Mouse (Mus musculus) layer of hippocampus, postnatal 36 days (tissue): Measurements from ENCODE around the gene Foxl2. TPM values are rescaled to one million over a fixed set of nuclear protein-coding genes. Genes with fewer than 3 reads are reported as not detected.

Experiments
- DNase-seq, 2 experiments: peaks; one replicate each; pipeline ENCODE4 v3.0.0; 2022
- total RNA-seq, 2 experiments: library from RNA; stranded (reverse); gene quantifications; 2 replicates each; pipeline ENCODE4 v1.2.3; 2021

The Foxl2 gene
- under 1 TPM; 0.57 to 0.96 TPM for total RNA-seq

GRCm38 (mm10) chr9:98955103-98955715 is at the start of gene Foxl2:
TSS of gene Foxl2 (plus strand) at chr9:98955288.
- DNase-seq = no peak

- no peak for DNase-seq
Observed at GRCm38 (mm10) chr9:98920629-98921523, 34.2 kb upstream of the Foxl2 start.

GRCm38 (mm10) chr9:98923119-98923518 is 32.0 kb upstream of the Foxl2 start:
- DNase-seq = no peak

GRCm38 (mm10) chr9:98924183-98924582 is 30.9 kb upstream of the Foxl2 start:
- DNase-seq = no peak

- no peak for DNase-seq
Observed at GRCm38 (mm10) chr9:98929496-98929895, 25.6 kb upstream of the Foxl2 start.

- no peak for DNase-seq
Observed at GRCm38 (mm10) chr9:98932931-98933330, 22.2 kb upstream of the Foxl2 start.

- no peak for DNase-seq
Observed at GRCm38 (mm10) chr9:98935190-98935909, 19.7 kb upstream of the Foxl2 start.

- DNase-seq = no peak
Observed at GRCm38 (mm10) chr9:98939290-98939689, 15.8 kb upstream of the Foxl2 start.

GRCm38 (mm10) chr9:98952171-98953050 is 2.7 kb upstream of the Foxl2 start:
- no peak for DNase-seq

GRCm38 (mm10) chr9:98953291-98953690 is 1.8 kb upstream of the Foxl2 start:
- no peak for DNase-seq

GRCm38 (mm10) chr9:98953830-98954229 is 1.3 kb upstream of the Foxl2 start:
- DNase-seq = no peak

GRCm38 (mm10) chr9:98954391-98955102 is 541 bp upstream of the Foxl2 start:
- no peak for DNase-seq

- DNase-seq = no peak
Observed at GRCm38 (mm10) chr9:98955716-98956224, 682 bp downstream of the Foxl2 start.

- DNase-seq = no peak
Observed at GRCm38 (mm10) chr9:98956591-98957381, 1.7 kb downstream of the Foxl2 start.

- no peak for DNase-seq
Observed at GRCm38 (mm10) chr9:98957751-98958351, 2.8 kb downstream of the Foxl2 start.

GRCm38 (mm10) chr9:98958628-98959027 is 3.5 kb downstream of the Foxl2 start:
- no peak for DNase-seq

GRCm38 (mm10) chr9:98959851-98960250 is 4.8 kb downstream of the Foxl2 start:
- no peak for DNase-seq

GRCm38 (mm10) chr9:98960348-98960747 is 5.3 kb downstream of the Foxl2 start:
- no peak for DNase-seq

GRCm38 (mm10) chr9:98961591-98962477 is 6.7 kb downstream of the Foxl2 start:
- no peak for DNase-seq
